Mouse (Mus musculus) heart, adult 8-10 months (tissue): ENCODE results near the gene Vmp1. TPM values are rescaled to one million over a fixed set of nuclear protein-coding genes. Genes with fewer than 3 reads are reported as not detected.

Source experiments
- DNase-seq: peaks from one replicate; pipeline ENCODE4 v3.0.0; 2022; ENCODE audit warnings: low spot score
- total RNA-seq, 4 experiments: library from RNA; stranded (reverse); gene quantifications; 2 replicates each; pipeline ENCODE4 v1.2.4; 2022

Vmp1 gene
- total RNA-seq, 4 experiments from 2014 or later, result 60.2 to 77.1 (median 64.7) TPM

GRCm38 (mm10) chr11:86672772-86673171, 10.9 kb downstream of the Vmp1 start:
- no peak for DNase-seq

GRCm38 (mm10) chr11:86671041-86671675, 12.5 kb downstream of the Vmp1 start:
- DNase-seq, result no peak

- DNase-seq, result no peak
These were observed 15.5 kb downstream of the Vmp1 start for GRCm38 (mm10) chr11:86668169-86668568.

GRCm38 (mm10) chr11:86667553-86667952, 16.1 kb downstream of the Vmp1 start:
- DNase-seq, result no peak

- no peak for DNase-seq
These were observed 19.2 kb downstream of the Vmp1 start for GRCm38 (mm10) chr11:86664406-86664805.

GRCm38 (mm10) chr11:86663977-86664376, 19.7 kb downstream of the Vmp1 start:
- no peak for DNase-seq

- DNase-seq, result no peak
These were observed 20.4 kb downstream of the Vmp1 start for GRCm38 (mm10) chr11:86662986-86663895.

- no peak for DNase-seq
These were observed 25.8 kb downstream of the Vmp1 start for GRCm38 (mm10) chr11:86657863-86658262.

GRCm38 (mm10) chr11:86656849-86657567, 26.6 kb downstream of the Vmp1 start:
- DNase-seq, result no peak

GRCm38 (mm10) chr11:86655671-86656070, 28.0 kb downstream of the Vmp1 start:
- peak; percentile 16 for DNase-seq

- no peak for DNase-seq
These were observed 29.5 kb downstream of the Vmp1 start for GRCm38 (mm10) chr11:86654096-86654495.

- peak; percentile 81 for DNase-seq
These were observed 30.2 kb downstream of the Vmp1 start for GRCm38 (mm10) chr11:86653446-86653845.

GRCm38 (mm10) chr11:86652578-86652979, 31.1 kb downstream of the Vmp1 start:
- DNase-seq, result no peak

GRCm38 (mm10) chr11:86650676-86651075, 33.0 kb downstream of the Vmp1 start:
- DNase-seq, result no peak

- DNase-seq, result no peak
These were observed 34.1 kb downstream of the Vmp1 start for GRCm38 (mm10) chr11:86649542-86649941.

- no peak for DNase-seq
These were observed 35.8 kb downstream of the Vmp1 start for GRCm38 (mm10) chr11:86647706-86648447.

- DNase-seq, result no peak
These were observed 36.7 kb downstream of the Vmp1 start for GRCm38 (mm10) chr11:86646885-86647459.

- DNase-seq, result no peak
These were observed 37.4 kb downstream of the Vmp1 start for GRCm38 (mm10) chr11:86646136-86646834.

GRCm38 (mm10) chr11:86644553-86644952, 39.1 kb downstream of the Vmp1 start:
- DNase-seq, result no peak

GRCm38 (mm10) chr11:86641714-86642113, 41.9 kb downstream of the Vmp1 start:
- DNase-seq, result no peak

GRCm38 (mm10) chr11:86637697-86638096, 45.9 kb downstream of the Vmp1 start:
- DNase-seq, result no peak
